Mouse (Mus musculus) frontal cortex, adult (tissue): ENCODE measurements at regions not wholly inside any gene's neighbourhood (a gene's known extent, or its start where the extent isn't known, plus 50 kb on each side); places are given as distances from the start of the nearest gene placed in this dataset.

Experiments
- ATAC-seq: cut with Nextera tagmentation; 2 replicates; pipeline ENCODE4 v1.9.2; 2017; ENCODE audit warnings: mild to moderate bottlenecking, moderate library complexity, mixed read lengths; ENCODE audit not compliant: low TSS enrichment

DNA sequence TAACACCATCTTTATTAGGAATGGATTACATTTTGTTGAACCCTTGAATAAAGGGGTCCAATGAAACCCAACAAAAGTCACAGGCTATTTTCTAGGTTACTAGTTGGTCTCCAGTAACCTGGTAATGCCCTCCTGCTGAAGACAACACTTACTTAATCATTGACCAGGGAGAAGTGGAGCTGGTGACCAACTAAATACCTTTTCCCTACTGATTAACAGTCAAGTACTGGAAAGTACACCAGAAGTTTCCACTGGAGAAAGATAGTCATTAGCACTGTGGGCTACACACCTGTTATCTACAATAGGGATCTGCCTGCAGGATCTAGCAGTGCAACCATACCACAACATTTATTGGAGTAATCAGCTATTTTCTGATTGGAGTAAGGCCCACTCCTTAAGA lies 718.7 kb downstream of the Trhde start:
- no peak for ATAC-seq

- peak; percentile 52; the same call in 1 of the 2 replicates for ATAC-seq
These were observed 760.1 kb downstream of the Trhde start for GRCm38 (mm10) chr10:114041991-114042390.

DNA sequence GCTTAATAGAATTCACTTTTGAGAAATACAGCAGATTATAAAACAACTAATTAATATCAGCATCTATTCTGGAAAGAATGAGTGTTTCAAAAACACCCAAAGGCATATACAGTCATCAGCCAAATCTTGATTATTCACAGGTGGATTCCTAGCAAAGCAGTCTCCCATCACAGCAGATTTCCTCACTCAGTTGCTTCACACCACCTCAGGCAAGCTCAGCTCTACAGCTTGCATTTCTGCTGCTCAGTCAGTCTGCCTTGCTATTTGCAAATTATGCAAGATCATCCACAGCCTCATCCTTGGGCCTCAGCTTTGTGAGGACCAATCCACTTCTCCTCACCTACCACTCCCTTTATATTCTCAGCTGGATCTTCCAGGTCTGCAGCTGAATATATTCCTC lies 788.7 kb downstream of the Trhde start:
- no peak for ATAC-seq

- peak; percentile 100 for ATAC-seq
These were observed 816.7 kb downstream of the Trhde start for GRCm38 (mm10) chr10:113985376-113985775.

DNA sequence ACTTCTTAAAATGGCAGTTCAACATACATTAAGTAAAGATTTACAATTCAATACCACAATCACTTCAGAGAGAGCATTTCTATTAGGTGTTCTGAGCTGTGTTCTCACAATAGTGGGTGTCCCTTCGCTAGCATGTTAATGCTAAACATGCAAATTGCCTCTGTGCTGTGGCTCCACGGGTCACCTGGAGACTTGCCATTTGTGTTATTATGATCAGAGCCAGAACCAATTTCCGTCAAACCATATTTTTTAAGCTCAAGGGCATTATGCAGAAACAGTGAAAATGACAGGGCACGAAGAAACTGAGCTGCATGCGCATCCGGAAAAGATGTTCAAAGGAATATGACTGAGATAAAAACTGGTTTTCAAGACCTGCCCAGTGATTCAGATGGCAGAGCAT lies 829.3 kb downstream of the Trhde start:
- ATAC-seq, result no peak

GRCm38 (mm10) chr10:113946801-113947200 lies 855.3 kb downstream of the Trhde start:
- peak; percentile 93 for ATAC-seq

DNA sequence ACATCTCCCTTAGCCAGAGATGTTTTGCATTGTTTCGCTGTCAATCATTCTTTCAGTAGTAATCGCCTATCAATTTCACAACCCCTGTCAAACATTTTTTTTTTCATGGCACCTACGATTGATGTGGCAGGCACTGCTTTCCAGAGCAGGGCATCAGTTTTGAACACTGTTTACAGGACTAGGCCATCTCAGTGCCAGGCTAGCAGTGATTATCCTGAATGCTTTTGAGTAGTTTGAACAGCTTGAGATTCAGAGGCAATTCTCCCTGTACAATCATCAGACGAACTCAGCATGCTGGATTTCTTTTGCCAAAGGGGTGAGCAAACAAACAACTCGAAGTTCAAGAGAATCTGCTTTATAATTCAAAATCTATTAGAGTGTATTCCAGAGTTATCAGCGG lies 862.6 kb downstream of the Trhde start:
- ATAC-seq, result no peak

DNA sequence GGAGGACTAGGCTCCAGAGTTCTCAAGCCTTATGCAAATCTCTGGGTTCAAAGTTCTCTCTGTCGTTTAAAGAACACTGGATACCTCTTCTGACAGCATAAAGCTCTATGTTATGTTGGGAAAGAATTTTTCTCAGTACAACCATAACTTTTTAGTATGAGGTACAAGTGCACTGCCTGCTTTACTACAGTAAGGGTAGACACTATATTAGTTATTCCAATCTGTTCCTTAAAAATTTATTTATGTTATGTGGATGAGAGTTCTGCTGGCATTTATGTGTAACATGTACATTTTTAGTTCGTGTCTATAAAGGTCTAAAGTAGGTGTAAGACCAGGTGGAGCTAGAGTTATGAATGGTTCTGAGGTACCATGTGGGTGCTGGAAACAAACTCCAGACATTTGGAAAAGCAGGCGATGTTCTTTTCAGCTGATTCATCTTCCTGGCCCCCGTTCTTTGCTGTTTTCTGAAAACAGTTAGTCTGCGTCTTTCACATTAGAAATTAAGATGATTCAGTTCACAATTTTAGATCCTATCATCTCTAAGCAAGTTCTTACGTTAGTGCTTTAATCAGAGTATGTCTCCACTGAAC lies 871.8 kb downstream of the Trhde start:
- ATAC-seq, result peak; percentile 92

DNA sequence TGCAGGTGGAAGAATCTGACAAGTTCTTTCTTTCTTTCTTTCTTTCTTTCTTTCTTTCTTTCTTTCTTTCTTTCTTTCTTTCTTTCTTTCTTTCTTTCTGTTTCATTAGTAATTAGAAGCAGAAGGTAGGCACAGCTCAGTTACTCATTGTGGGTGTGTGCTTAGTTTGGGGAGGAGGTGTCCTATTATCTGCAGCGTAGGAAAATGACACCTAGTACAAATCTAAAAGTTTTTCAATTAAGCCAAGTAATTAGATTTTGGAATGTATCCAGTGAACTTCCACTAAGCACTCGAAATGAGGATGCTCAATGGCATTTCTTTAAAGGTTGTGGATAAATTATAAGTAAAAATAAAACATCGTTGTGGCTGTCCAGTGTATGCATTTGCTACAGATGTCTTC lies 885.4 kb downstream of the Trhde start:
- no peak for ATAC-seq

DNA sequence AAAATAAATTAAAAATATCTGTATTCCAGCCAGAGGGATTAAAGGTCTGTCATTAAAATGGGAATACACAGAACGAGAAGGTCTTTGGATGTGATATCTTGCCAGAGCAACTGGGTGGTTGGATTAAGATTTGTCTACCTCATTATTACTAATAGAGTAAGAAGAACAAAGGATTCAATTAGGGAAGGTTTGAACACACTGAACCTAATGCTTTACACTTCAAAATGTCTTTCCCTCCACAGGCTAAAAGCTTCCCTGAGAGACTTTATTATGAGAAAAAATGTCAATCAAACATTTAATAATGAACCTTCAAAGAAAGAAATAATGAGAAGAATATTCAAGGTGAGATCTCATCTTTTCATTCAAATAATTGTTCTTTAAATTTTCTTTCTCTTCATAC lies 899.4 kb downstream of the Trhde start:
- no peak for ATAC-seq

DNA sequence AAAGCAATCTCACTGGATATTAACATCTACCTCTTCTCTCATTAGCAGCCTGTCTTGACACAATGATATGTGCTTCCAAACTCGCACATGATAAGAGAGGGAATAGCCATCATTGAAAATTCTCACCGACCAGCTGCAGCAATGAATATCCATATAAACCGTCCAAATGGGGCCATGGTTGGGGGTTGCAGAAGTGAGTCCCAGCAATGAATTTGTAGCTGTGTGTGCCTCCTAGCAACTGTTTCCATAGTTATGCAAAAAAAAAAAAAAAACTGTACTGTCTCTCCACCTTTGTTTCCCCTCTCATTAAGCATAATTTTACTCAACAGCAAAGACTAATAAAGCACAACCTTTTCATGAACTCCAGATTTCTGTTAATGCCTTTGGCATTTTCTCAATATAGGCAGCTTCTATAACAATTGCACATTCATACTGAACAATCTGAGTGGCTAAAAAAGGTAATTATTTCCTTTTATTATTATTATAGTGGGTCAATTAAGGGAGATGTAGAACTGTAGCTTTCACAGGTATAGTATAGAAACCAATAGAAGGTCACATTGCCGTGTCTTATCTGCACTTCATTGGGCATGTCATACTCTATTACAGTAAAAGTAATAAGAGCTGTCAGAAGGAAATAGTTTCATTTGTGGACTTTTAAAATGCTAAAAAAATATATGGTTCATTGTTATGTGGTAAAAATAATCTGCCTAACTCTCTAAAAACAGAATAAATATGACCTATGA lies 927.5 kb downstream of the Trhde start:
- no peak for ATAC-seq

DNA sequence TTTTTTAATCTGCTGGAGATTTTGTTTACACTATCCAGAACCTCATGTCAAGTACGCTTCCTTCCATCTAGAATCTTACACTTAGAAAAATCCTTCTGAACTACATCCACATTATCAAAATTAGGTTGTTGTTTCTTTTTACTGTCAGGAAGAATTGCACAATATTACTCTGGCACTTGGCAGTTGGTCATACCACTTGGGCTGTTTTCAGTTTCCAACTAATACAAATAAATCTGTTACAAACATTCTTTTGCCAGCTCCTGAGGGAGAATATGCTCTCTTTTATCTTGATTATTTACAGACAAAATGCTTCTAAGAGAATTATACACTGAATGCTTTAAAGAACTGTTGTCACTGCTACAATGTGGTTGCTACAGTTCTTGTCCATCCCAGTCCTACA lies 895.8 kb upstream of the Atxn7l3b start:
- no peak for ATAC-seq
